Mouse (Mus musculus) stomach, postnatal 0 days (tissue): ENCODE measurements at regions not wholly inside any gene's neighbourhood (a gene's known extent, or its start where the extent isn't known, plus 50 kb on each side); places are given as distances from the start of the nearest gene placed in this dataset.

Source experiments
- CTCF ChIP-seq: IDR thresholded peaks from 2 replicates; pipeline ENCODE4 v1.5.1; 2016; ENCODE audit warnings: antibody characterized with exemption, low read depth, mild to moderate bottlenecking, moderate library complexity
- EP300 ChIP-seq: optimal IDR thresholded peaks from 2 replicates; pipeline ENCODE3; 2016; ENCODE audit warnings: antibody characterized with exemption

GRCm38 (mm10) chr1:41133946-41134345 is 328.5 kb downstream of the Tmem182 start:
- TF ChIP-seq CTCF (no peak), EP300 (no peak)
